In the genomic region with DNA sequence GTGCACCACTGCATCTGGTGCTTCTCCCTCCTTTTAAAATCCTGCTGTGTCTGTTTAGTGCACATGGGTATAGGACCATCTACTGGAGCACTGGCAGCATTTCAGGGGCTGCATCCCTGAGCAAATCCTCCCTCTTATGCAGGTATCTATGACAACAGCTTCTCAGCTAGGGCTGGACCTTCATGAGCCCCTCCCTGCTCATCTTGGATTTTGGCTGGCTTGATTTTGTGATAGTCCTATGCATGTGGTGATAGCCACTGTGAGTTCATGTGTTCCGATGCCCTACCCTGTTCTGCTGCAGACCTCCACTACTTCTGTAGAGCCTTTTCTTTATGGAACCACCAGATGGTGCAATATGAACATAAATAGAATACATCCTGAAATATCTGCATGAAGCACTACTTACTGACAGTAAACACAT, we compare ENCODE assay signal across 9 mouse cellular contexts. TPM values are rescaled to one million over a fixed set of nuclear protein-coding genes. Genes with fewer than 3 reads are reported as not detected.
DNase-seq lines count a peak whose midpoint lies in the region; ATAC-seq lines count a peak whose summit lies in the region.
"Had no signal": no experiment of that assay in that cellular context is flagged by ENCODE, and none has a peak within 500 bp of the region (broad histone marks: within the 10 kb centered on the region; RNA-seq: fewer than 3 reads in every experiment).

No protein-coding gene starts in this region.

- 62% methylated on average over 1 of the region's 1 CpGs for WGBS in kidney, embryonic 15.5 days
- 26% methylated on average over 1 of the region's 1 CpGs for WGBS in large intestine, adult 2 months

- H3K9ac ChIP-seq in kidney, embryonic 15.5 days, result no peak overlapping the region
- H3K9ac ChIP-seq: limb, embryonic 12.5 days had no signal

- no peaks in the 10 kb centered on the region for H3K9me3 ChIP-seq in kidney, embryonic 15.5 days (replicated peaks)
- H3K9me3 ChIP-seq: limb, embryonic 12.5 days had no signal

- no peak overlapping the region for H3K4me2 ChIP-seq in kidney, embryonic 15.5 days
- H3K4me2 ChIP-seq: limb, embryonic 12.5 days had no signal

- H3K27ac ChIP-seq in kidney, embryonic 15.5 days, result no peak overlapping the region
- H3K27ac ChIP-seq: limb, embryonic 12.5 days had no signal

- no peaks in the 10 kb centered on the region for H3K36me3 ChIP-seq in kidney, embryonic 15.5 days
- H3K36me3 ChIP-seq: limb, embryonic 12.5 days had no signal

- no peak overlapping the region for H3K4me3 ChIP-seq in kidney, embryonic 15.5 days (replicated peaks)
- H3K4me3 ChIP-seq: limb, embryonic 12.5 days had no signal

- H3K4me1 ChIP-seq in kidney, embryonic 15.5 days, result no peaks in the 10 kb centered on the region
- H3K4me1 ChIP-seq: limb, embryonic 12.5 days had no signal

- no peak for DNase-seq in kidney, adult 11 months
- DNase-seq in NIH3T3 (ENCODE audit: low read depth), result peak; percentile 81
- DNase-seq in fibroblast of lung, adult 2 months (ENCODE audit: low read depth), result peak; percentile 21
- peak; percentile 40 for DNase-seq in large intestine, adult 2 months (ENCODE audit: low read depth, low spot score)
- no peak for DNase-seq in spleen, postnatal 10 days (ENCODE audit: low spot score in 2 of 2)
- DNase-seq in gastrocnemius, postnatal 10 days, result no peak

- ATAC-seq in kidney, embryonic 15.5 days (replicated peaks; ENCODE audit: low FRiP score), result 0 out of 2 replicates have a peak, but pooled peaks have one; percentile 9
- 0 out of 2 replicates have a peak, but pooled peaks have one; percentile 47 for ATAC-seq in monocyte, adult 5-6 weeks (replicated peaks; ENCODE audit: insufficient number of reproducible peaks, low FRiP score, low TSS enrichment, poor library complexity, severe bottlenecking)

- no peaks in the 10 kb centered on the region for H3K27me3 ChIP-seq in kidney, embryonic 15.5 days
- H3K27me3 ChIP-seq: limb, embryonic 12.5 days had no signal

RNA-seq across cellular contexts. Expression of a gene that starts 8.4 kb away (rescaled TPM):
- not detected in 2 replicates for polyA plus RNA-seq in kidney, embryonic 15.5 days (2015; fragmentation: Nextera tagmentation; extraction: Ambion mirVana)
- not detected in 2 replicates for polyA plus RNA-seq in large intestine, adult 2 months (2012; rRNA removed)
- total RNA-seq in monocyte, adult 5-6 weeks (2017), result 1.0 TPM in 1 of 3 replicates, not detected in the others
- total RNA-seq in gastrocnemius, postnatal 10 days (2021), result not detected
- polyA plus RNA-seq: limb, embryonic 12.5 days had no signal

RNA-seq across cellular contexts. Expression of a gene that starts 8.5 kb away (rescaled TPM):
- 0.06 TPM in 1 of 2 replicates, not detected in the other for polyA plus RNA-seq in kidney, embryonic 15.5 days (2015; fragmentation: Nextera tagmentation; extraction: Ambion mirVana)
- polyA plus RNA-seq in large intestine, adult 2 months (2012; rRNA removed), result 0.02 TPM in 1 of 2 replicates, not detected in the other
- not detected in 3 replicates for total RNA-seq in monocyte, adult 5-6 weeks (2017)
- not detected for total RNA-seq in gastrocnemius, postnatal 10 days (2021)
- polyA plus RNA-seq: limb, embryonic 12.5 days had no signal

RNA-seq across cellular contexts. Expression of a gene that starts 34.0 kb away (rescaled TPM):
- polyA plus RNA-seq in kidney, embryonic 15.5 days (2015; fragmentation: Nextera tagmentation; extraction: Ambion mirVana), result 0.09 TPM in 1 of 2 replicates, not detected in the other
- 0.12 and 0.15 TPM in 2 replicates for polyA plus RNA-seq in large intestine, adult 2 months (2012; rRNA removed)
- total RNA-seq in monocyte, adult 5-6 weeks (2017), result not detected in 3 replicates
- total RNA-seq in gastrocnemius, postnatal 10 days (2021), result not detected
- polyA plus RNA-seq: limb, embryonic 12.5 days had no signal

RNA-seq across cellular contexts. Expression of a gene that starts 40.0 kb away (rescaled TPM):
- 41.0 and 41.6 TPM in 2 replicates for polyA plus RNA-seq in kidney, embryonic 15.5 days (2015; fragmentation: Nextera tagmentation; extraction: Ambion mirVana)
- polyA plus RNA-seq in large intestine, adult 2 months (2012; rRNA removed), result 54.8 and 89.7 TPM in 2 replicates
- total RNA-seq in monocyte, adult 5-6 weeks (2017), result 16.8 to 33.8 TPM (median 23.5 TPM) in 3 replicates
- total RNA-seq in gastrocnemius, postnatal 10 days (2021), result 10 to 100 TPM; 16.5 to 19.1 TPM

RNA-seq across cellular contexts. Expression of a gene that starts 47.0 kb away (rescaled TPM):
- 234 and 241 TPM in 2 replicates for polyA plus RNA-seq in kidney, embryonic 15.5 days (2015; fragmentation: Nextera tagmentation; extraction: Ambion mirVana)
- polyA plus RNA-seq in large intestine, adult 2 months (2012; rRNA removed), result 1,363 and 1,869 TPM in 2 replicates
- 4,524 to 5,565 TPM (median 5,404 TPM) in 3 replicates for total RNA-seq in monocyte, adult 5-6 weeks (2017)
- total RNA-seq in gastrocnemius, postnatal 10 days (2021), result 100 to 1,000 TPM; 109 to 137 TPM

Comparison
In these comparisons a context has a peak if more than half of its experiments do, and no peak if none do; other contexts are left out.
1. DNase-seq: peak in NIH3T3 (single experiment), fibroblast of lung, adult 2 months (single experiment) and large intestine, adult 2 months (single experiment); none in kidney, adult 11 months (single experiment), spleen, postnatal 10 days (0 of 2) and gastrocnemius, postnatal 10 days (single experiment).